Mouse (Mus musculus): ENCODE measurements around the gene Psmd1.

GRCm38 (mm10) chr1:86152618-86153017, 88.4 kb downstream of the Psmd1 start:
- peak; percentile 46; the same call in 1 of the 2 replicates for TF ChIP-seq CTCF (IDR thresholded peaks at IDR 0.05; ENCODE audit: control insufficient read depth, insufficient read depth, low read length)
- TF ChIP-seq POLR2A (IDR thresholded peaks at IDR 0.05; ENCODE audit: borderline replicate concordance, control insufficient read depth, low read depth, low read length) = no peak

All from bone marrow, adult 2 months (tissue).